Mouse (Mus musculus): Measurements from ENCODE around the gene Capn12. TPM values are rescaled to one million over a fixed set of nuclear protein-coding genes. Genes with fewer than 3 reads are reported as not detected.
"Not testable (repeated sequence)": the region's sequence is repeated elsewhere in the genome, so short reads cannot be mapped to it uniquely, and the experiment has no call there.

Capn12 gene
- polyA plus RNA-seq, 1 experiment, result not detected

- Histone ChIP-seq H3K4me3 (ENCODE audit: insufficient read depth, low read length) (no peak overlapping the region), H3K27ac (ENCODE audit: insufficient read depth, low read depth, low read length) (no peak overlapping the region), H3K4me1 (ENCODE audit: control insufficient read depth, insufficient read depth, low read length) (no peaks in the 10 kb centered on the region)
- no peak for TF ChIP-seq POLR2A (IDR thresholded peaks at IDR 0.05; ENCODE audit: borderline replicate concordance, low read depth, low read length)
- TF ChIP-seq CTCF (IDR thresholded peaks at IDR 0.05; ENCODE audit: low read depth, low read length), result no peak
These were observed 5.1 kb upstream of the Capn12 start for GRCm38 (mm10) chr7:28876099-28876498.

GRCm38 (mm10) chr7:28877155-28877554 lies 4.1 kb upstream of the Capn12 start:
- Histone ChIP-seq H3K27ac (ENCODE audit: insufficient read depth, low read depth, low read length) (no peak overlapping the region), H3K4me1 (ENCODE audit: control insufficient read depth, insufficient read depth, low read length) (no peaks in the 10 kb centered on the region), H3K4me3 (ENCODE audit: insufficient read depth, low read length) (no peak overlapping the region)
- TF ChIP-seq POLR2A (IDR thresholded peaks at IDR 0.05; ENCODE audit: borderline replicate concordance, low read depth, low read length) (no peak), CTCF (IDR thresholded peaks at IDR 0.05; ENCODE audit: low read depth, low read length) (no peak)

- H3K4me1 ChIP-seq (ENCODE audit: control insufficient read depth, insufficient read depth, low read length), result no peaks in the 10 kb centered on the region
- no peak for TF ChIP-seq POLR2A (IDR thresholded peaks at IDR 0.05; ENCODE audit: borderline replicate concordance, low read depth, low read length)
- no peak for TF ChIP-seq CTCF (IDR thresholded peaks at IDR 0.05; ENCODE audit: low read depth, low read length)
- H3K27ac ChIP-seq (ENCODE audit: insufficient read depth, low read depth, low read length), result no peak overlapping the region
- no peak overlapping the region for H3K4me3 ChIP-seq (ENCODE audit: insufficient read depth, low read length)
These were observed 3.4 kb upstream of the Capn12 start for GRCm38 (mm10) chr7:28877856-28878255.

GRCm38 (mm10) chr7:28879606-28880005 lies 1.6 kb upstream of the Capn12 start:
- no peak overlapping the region for H3K4me3 ChIP-seq (ENCODE audit: insufficient read depth, low read length)
- no peaks in the 10 kb centered on the region for H3K4me1 ChIP-seq (ENCODE audit: control insufficient read depth, insufficient read depth, low read length)
- no peak for TF ChIP-seq POLR2A (IDR thresholded peaks at IDR 0.05; ENCODE audit: borderline replicate concordance, low read depth, low read length)
- no peak for TF ChIP-seq CTCF (IDR thresholded peaks at IDR 0.05; ENCODE audit: low read depth, low read length)
- no peak overlapping the region for H3K27ac ChIP-seq (ENCODE audit: insufficient read depth, low read depth, low read length)

GRCm38 (mm10) chr7:28880554-28880953 lies 668 bp upstream of the Capn12 start:
- no peak for TF ChIP-seq POLR2A (IDR thresholded peaks at IDR 0.05; ENCODE audit: borderline replicate concordance, low read depth, low read length)
- TF ChIP-seq CTCF (IDR thresholded peaks at IDR 0.05; ENCODE audit: low read depth, low read length), result no peak
- Histone ChIP-seq H3K27ac (ENCODE audit: insufficient read depth, low read depth, low read length) (no peak overlapping the region), H3K4me1 (ENCODE audit: control insufficient read depth, insufficient read depth, low read length) (no peaks in the 10 kb centered on the region), H3K4me3 (ENCODE audit: insufficient read depth, low read length) (no peak overlapping the region)

- Histone ChIP-seq H3K27ac (ENCODE audit: insufficient read depth, low read depth, low read length) (no peak overlapping the region), H3K4me1 (ENCODE audit: control insufficient read depth, insufficient read depth, low read length) (no peaks in the 10 kb centered on the region), H3K4me3 (ENCODE audit: insufficient read depth, low read length) (no peak overlapping the region)
- no peak for TF ChIP-seq POLR2A (IDR thresholded peaks at IDR 0.05; ENCODE audit: borderline replicate concordance, low read depth, low read length)
- no peak for TF ChIP-seq CTCF (IDR thresholded peaks at IDR 0.05; ENCODE audit: low read depth, low read length)
These were observed 1.8 kb downstream of the Capn12 start for GRCm38 (mm10) chr7:28883039-28883438.

GRCm38 (mm10) chr7:28883704-28884103 lies 2.5 kb downstream of the Capn12 start:
- not testable (repeated sequence) for H3K27ac ChIP-seq (ENCODE audit: insufficient read depth, low read depth, low read length); H3K4me3 ChIP-seq (ENCODE audit: insufficient read depth, low read length); H3K4me1 ChIP-seq (ENCODE audit: control insufficient read depth, insufficient read depth, low read length)

- H3K4me1 ChIP-seq (ENCODE audit: control insufficient read depth, insufficient read depth, low read length), result no peaks in the 10 kb centered on the region
- H3K4me3 ChIP-seq (ENCODE audit: insufficient read depth, low read length), result no peak overlapping the region
- no peak overlapping the region for H3K27ac ChIP-seq (ENCODE audit: insufficient read depth, low read depth, low read length)
- TF ChIP-seq POLR2A (IDR thresholded peaks at IDR 0.05; ENCODE audit: borderline replicate concordance, low read depth, low read length), result no peak
These were observed 5.3 kb downstream of the Capn12 start for GRCm38 (mm10) chr7:28886486-28886885.

GRCm38 (mm10) chr7:28888701-28889161 lies 7.5 kb downstream of the Capn12 start:
- no peak for TF ChIP-seq CTCF (IDR thresholded peaks at IDR 0.05; ENCODE audit: low read depth, low read length)
- TF ChIP-seq POLR2A (IDR thresholded peaks at IDR 0.05; ENCODE audit: borderline replicate concordance, low read depth, low read length), result no peak
- H3K4me3 ChIP-seq (ENCODE audit: insufficient read depth, low read length), result peak overlapping the region; percentile 23
- no peak overlapping the region for H3K27ac ChIP-seq (ENCODE audit: insufficient read depth, low read depth, low read length)
- H3K4me1 ChIP-seq (ENCODE audit: control insufficient read depth, insufficient read depth, low read length), result no peaks in the 10 kb centered on the region

GRCm38 (mm10) chr7:28892601-28893000 lies 11.4 kb downstream of the Capn12 start:
- no peak overlapping the region for H3K27ac ChIP-seq (ENCODE audit: insufficient read depth, low read depth, low read length)
- no peaks in the 10 kb centered on the region for H3K4me1 ChIP-seq (ENCODE audit: control insufficient read depth, insufficient read depth, low read length)
- H3K4me3 ChIP-seq (ENCODE audit: insufficient read depth, low read length), result no peak overlapping the region
- TF ChIP-seq POLR2A (IDR thresholded peaks at IDR 0.05; ENCODE audit: borderline replicate concordance, low read depth, low read length), result no peak
- TF ChIP-seq CTCF (IDR thresholded peaks at IDR 0.05; ENCODE audit: low read depth, low read length), result no peak

GRCm38 (mm10) chr7:28893643-28894265 lies 12.5 kb downstream of the Capn12 start:
- Histone ChIP-seq H3K27ac (ENCODE audit: insufficient read depth, low read depth, low read length) (no peak overlapping the region), H3K4me3 (ENCODE audit: insufficient read depth, low read length) (no peak overlapping the region), H3K4me1 (ENCODE audit: control insufficient read depth, insufficient read depth, low read length) (no peaks in the 10 kb centered on the region)
- TF ChIP-seq POLR2A (IDR thresholded peaks at IDR 0.05; ENCODE audit: borderline replicate concordance, low read depth, low read length), result no peak
- no peak for TF ChIP-seq CTCF (IDR thresholded peaks at IDR 0.05; ENCODE audit: low read depth, low read length)
